Mouse (Mus musculus) cerebellum, postnatal 36 days (tissue): ENCODE results near the gene Slc5a10.

Source experiments
- DNase-seq, 2 experiments: peaks; one replicate each; pipeline ENCODE4 v3.0.0; 2021 to 2022; ENCODE audit warnings: mixed read lengths in 2 of 2

Gene Slc5a10

GRCm38 (mm10) chr11:61665991-61666799 lies 54.4 kb downstream of the Slc5a10 start:
- DNase-seq, result peak; percentile 57 to 60

- DNase-seq, result no peak
These were observed 55.2 kb downstream of the Slc5a10 start for GRCm38 (mm10) chr11:61665401-61665800.

GRCm38 (mm10) chr11:61662189-61662588 lies 58.4 kb downstream of the Slc5a10 start:
- DNase-seq, result no peak

GRCm38 (mm10) chr11:61660806-61661392 lies 59.7 kb downstream of the Slc5a10 start:
- no peak for DNase-seq

GRCm38 (mm10) chr11:61660001-61660400 lies 60.6 kb downstream of the Slc5a10 start:
- DNase-seq, result peak; percentile 29 to 37

GRCm38 (mm10) chr11:61659011-61659858 lies 61.4 kb downstream of the Slc5a10 start:
- peak; percentile 54 to 55 for DNase-seq

GRCm38 (mm10) chr11:61658360-61658922 lies 62.2 kb downstream of the Slc5a10 start:
- no peak for DNase-seq

- DNase-seq, result no peak
These were observed 63.2 kb downstream of the Slc5a10 start for GRCm38 (mm10) chr11:61657432-61657831.

GRCm38 (mm10) chr11:61656148-61656850 lies 64.3 kb downstream of the Slc5a10 start:
- no peak for DNase-seq

- DNase-seq, result no peak
These were observed 65.0 kb downstream of the Slc5a10 start for GRCm38 (mm10) chr11:61655649-61656048.

- no peak for DNase-seq
These were observed 65.8 kb downstream of the Slc5a10 start for GRCm38 (mm10) chr11:61654786-61655311.

- DNase-seq, result no peak
These were observed 67.1 kb downstream of the Slc5a10 start for GRCm38 (mm10) chr11:61653568-61653967.

- DNase-seq, result no peak
These were observed 67.8 kb downstream of the Slc5a10 start, which contains the start of gene Grap for GRCm38 (mm10) chr11:61652686-61653447. Gene Grap, plus strand, starts transcription at chr11:61653265.

- DNase-seq, result no peak
These were observed 68.4 kb downstream of the Slc5a10 start for GRCm38 (mm10) chr11:61652216-61652615.

GRCm38 (mm10) chr11:61650470-61651265 lies 70.0 kb downstream of the Slc5a10 start:
- no peak for DNase-seq

- DNase-seq, result no peak
These were observed 71.0 kb downstream of the Slc5a10 start for GRCm38 (mm10) chr11:61649626-61650025.

GRCm38 (mm10) chr11:61649163-61649580 lies 71.5 kb downstream of the Slc5a10 start:
- DNase-seq, result no peak

- DNase-seq, result no peak
These were observed 71.9 kb downstream of the Slc5a10 start for GRCm38 (mm10) chr11:61648749-61649115.

GRCm38 (mm10) chr11:61647956-61648748 lies 72.5 kb downstream of the Slc5a10 start:
- peak; percentile 29 to 38 for DNase-seq
